Mouse (Mus musculus) G1E (cell line): ENCODE data around the gene Plpp3.

Experiments
- CTCF ChIP-seq: IDR thresholded peaks from 2 replicates; pipeline ENCODE4 v1.5.1; 2012; ENCODE audit warnings: low read depth, low read length, inconsistent platforms, mixed read lengths
- GATA1 ChIP-seq: IDR thresholded peaks from 2 replicates; pipeline ENCODE4 v1.6.1; 2012; ENCODE audit warnings: borderline replicate concordance, low read length, inconsistent platforms, mixed read lengths
- GATA2 ChIP-seq: IDR thresholded peaks from 2 replicates; pipeline ENCODE4 v1.6.1; 2012; ENCODE audit warnings: low read depth, low read length, inconsistent platforms, borderline replicate concordance
- POLR2AphosphoS5 ChIP-seq: IDR thresholded peaks from 2 replicates; pipeline ENCODE4 v1.6.1; 2012; ENCODE audit warnings: low read depth, low read length, inconsistent platforms; ENCODE audit not compliant: insufficient replicate concordance
- TAL1 ChIP-seq: conservative IDR thresholded peaks from 2 replicates; pipeline ENCODE4 v1.6.1; 2012; ENCODE audit warnings: low read depth, low read length, inconsistent platforms, mixed read lengths

DNA sequence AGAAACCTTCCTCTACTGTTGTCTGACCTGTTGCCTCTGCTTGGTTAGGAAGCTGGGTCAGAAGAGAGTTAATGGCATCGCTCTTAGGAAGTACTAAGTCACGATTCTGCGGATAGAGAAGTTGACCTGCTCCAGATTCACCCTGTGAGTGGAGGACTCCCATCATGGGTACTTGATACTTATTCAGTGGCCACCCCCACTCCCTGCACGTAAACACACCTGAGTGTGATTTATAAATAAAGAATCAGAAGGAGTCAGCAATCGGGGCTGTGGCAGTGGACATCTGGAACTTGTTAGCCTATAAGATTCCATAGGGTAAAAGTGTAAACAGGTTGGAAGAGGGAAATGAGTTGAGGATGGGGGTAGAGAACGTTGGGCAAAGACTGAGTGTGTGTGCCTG is 49.0 kb downstream of the Plpp3 start:
- TF ChIP-seq CTCF (no peak), GATA1 (no peak), TAL1 (no peak), POLR2AphosphoS5 (no peak), GATA2 (no peak)
